Mouse (Mus musculus) midbrain, postnatal 0 days (tissue): ENCODE data around the gene Cnga3. TPM values are rescaled to one million over a fixed set of nuclear protein-coding genes. Genes with fewer than 3 reads are reported as not detected.
A peak's percentile ranks its signal among the peaks of the same experiment; 100 is the strongest.

ENCODE experiments used
- ATAC-seq: fragments of 200-750 bp; cut with Nextera tagmentation; 2 replicates; pipeline ENCODE4 v1.8.0; 2017; ENCODE audit warnings: moderate number of reproducible peaks, mild to moderate bottlenecking, moderate TSS enrichment, moderate library complexity; ENCODE audit not compliant: low FRiP score
- DNase-seq: peaks from one replicate; pipeline ENCODE4 v3.0.0-alpha.2; 2015; ENCODE audit warnings: low spot score
- H3K27ac ChIP-seq: fragments of 300-500 bp; sonication (generic); 2 replicates; pipeline ENCODE4 v1.5.1; 2014; ENCODE audit warnings: low read depth, mild to moderate bottlenecking, low read length, mixed read lengths
- H3K27me3 ChIP-seq: fragments of 300-500 bp; sonication (generic); 2 replicates; pipeline ENCODE4 v1.6.1; 2014; ENCODE audit warnings: low read length, control low read depth, mixed read lengths; ENCODE audit not compliant: insufficient read depth
- H3K36me3 ChIP-seq: fragments of 300-500 bp; sonication (generic); 2 replicates; pipeline ENCODE4 v1.6.1; 2014; ENCODE audit warnings: low read length, control low read depth, mixed read lengths; ENCODE audit not compliant: insufficient read depth
- H3K4me1 ChIP-seq: fragments of 300-500 bp; sonication (generic); 2 replicates; pipeline ENCODE4 v1.6.1; 2014; ENCODE audit warnings: mild to moderate bottlenecking, control low read depth, antibody characterized with exemption, low read length, mixed read lengths; ENCODE audit not compliant: insufficient read depth
- H3K4me2 ChIP-seq: fragments of 300-500 bp; sonication (generic); 2 replicates; pipeline ENCODE4 v1.6.1; 2014; ENCODE audit warnings: low read depth, mild to moderate bottlenecking, low read length, mixed read lengths; ENCODE audit not compliant: poor library complexity, severe bottlenecking
- H3K4me3 ChIP-seq: fragments of 300-500 bp; sonication (generic); 2 replicates; pipeline ENCODE4 v1.5.1; 2014; ENCODE audit warnings: low read depth, mild to moderate bottlenecking, low read length, moderate library complexity
- H3K9ac ChIP-seq: fragments of 300-500 bp; sonication (generic); replicated peaks from 2 replicates; pipeline ENCODE4 v1.6.1; 2014; ENCODE audit warnings: mild to moderate bottlenecking, low read length, moderate library complexity, mixed read lengths; ENCODE audit not compliant: poor library complexity, severe bottlenecking
- H3K9me3 ChIP-seq: fragments of 300-500 bp; sonication (generic); 2 replicates; pipeline ENCODE4 v1.6.1; 2016; ENCODE audit warnings: low read length, control low read depth
- CTCF ChIP-seq: IDR thresholded peaks from 2 replicates; pipeline ENCODE4 v1.5.1; 2016; ENCODE audit warnings: antibody characterized with exemption, mild to moderate bottlenecking
- WGBS: fragments of 180-500 bp; shearing (Covaris S2); extraction: QIAGEN DNeasy Blood & Tissue Kit; methylation state at CpG from one replicate; pipeline ENCODE4 v1.1.7; 2014; 5-methylcytosine and 5-hydroxymethylcytosine counted together
- polyA plus RNA-seq: library from polyadenylated mRNA; unstranded; fragments of >200 nt; fragmentation: Nextera tagmentation; extraction: Ambion mirVana; gene quantifications from 2 replicates; pipeline ENCODE4 v1.2.1, GENCODE M21; 2015
- total RNA-seq: library from RNA; depleted of rRNA; stranded (reverse); fragments of >200 nt; gene quantifications from 2 replicates; pipeline ENCODE4 v1.2.3, GENCODE M21; 2014; rRNA removed

Gene Cnga3
- total RNA-seq (0.71 and 0.90 TPM in 2 replicates), polyA plus RNA-seq (0.42 and 0.62 TPM in 2 replicates)

- no peak for TF ChIP-seq CTCF
- DNase-seq = peak; percentile 26
- 47% methylated on average over 1 of the region's 1 CpGs for WGBS
- no peak for ATAC-seq
- Histone ChIP-seq H3K4me2 (no peak within 1 kb of the TSS), H3K36me3 (no peaks in the 10 kb centered on the region), H3K27ac (no peak within 1 kb of the TSS), H3K4me3 (no peak within 1 kb of the TSS), H3K9me3 (no peaks in the 10 kb centered on the region), H3K9ac (no peak within 1 kb of the TSS), H3K27me3 (no peaks in the 10 kb centered on the region), H3K4me1 (peaks cover 2% of the 10 kb centered on the region; the same call in 1 of the 2 replicates)
Measured at GRCm38 (mm10) chr1:37214144-37214543, at the start of gene Cnga3. TSS of gene Cnga3 (plus strand) at chr1:37214434.

- H3K27ac ChIP-seq = no peak overlapping the region
- H3K36me3 ChIP-seq = no peaks in the 10 kb centered on the region
- H3K9ac ChIP-seq = no peak overlapping the region
- no peaks in the 10 kb centered on the region for H3K9me3 ChIP-seq
- TF ChIP-seq CTCF = no peak
- H3K27me3 ChIP-seq = no peaks in the 10 kb centered on the region
- no peak overlapping the region for H3K4me3 ChIP-seq
- H3K4me2 ChIP-seq = no peak overlapping the region
- no peaks in the 10 kb centered on the region for H3K4me1 ChIP-seq
- 46% methylated on average over 6 of the region's 6 CpGs for WGBS
- DNase-seq = no peak
- no peak for ATAC-seq
Measured at GRCm38 (mm10) chr1:37166066-37166465, 48.2 kb upstream of the Cnga3 start.

- Histone ChIP-seq H3K4me1 (no peaks in the 10 kb centered on the region), H3K4me2 (no peak overlapping the region), H3K9me3 (no peaks in the 10 kb centered on the region), H3K4me3 (no peak overlapping the region), H3K27ac (no peak overlapping the region), H3K27me3 (no peaks in the 10 kb centered on the region), H3K9ac (no peak overlapping the region), H3K36me3 (no peaks in the 10 kb centered on the region)
- TF ChIP-seq CTCF = no peak
- ATAC-seq (no peak), DNase-seq (no peak)
- WGBS = 65% methylated on average over 7 of the region's 7 CpGs
Measured at GRCm38 (mm10) chr1:37167918-37168317, 46.3 kb upstream of the Cnga3 start.

GRCm38 (mm10) chr1:37177874-37178273 lies 36.4 kb upstream of the Cnga3 start:
- no peak for ATAC-seq

GRCm38 (mm10) chr1:37179852-37180251 lies 34.4 kb upstream of the Cnga3 start:
- no peak for TF ChIP-seq CTCF
- Histone ChIP-seq H3K36me3 (no peaks in the 10 kb centered on the region), H3K4me1 (no peaks in the 10 kb centered on the region), H3K4me3 (no peak overlapping the region), H3K9me3 (no peaks in the 10 kb centered on the region), H3K9ac (no peak overlapping the region), H3K4me2 (no peak overlapping the region), H3K27me3 (no peaks in the 10 kb centered on the region), H3K27ac (no peak overlapping the region)
- 58% methylated on average over 5 of the region's 5 CpGs for WGBS
- ATAC-seq (no peak), DNase-seq (no peak)

More at GRCm38 (mm10) chr1:37177874-37178273, 36.4 kb upstream of the Cnga3 start:
- no peak overlapping the region for H3K4me3 ChIP-seq
- no peaks in the 10 kb centered on the region for H3K27me3 ChIP-seq
- no peaks in the 10 kb centered on the region for H3K9me3 ChIP-seq
- no peak overlapping the region for H3K9ac ChIP-seq
- H3K4me2 ChIP-seq = no peak overlapping the region
- H3K36me3 ChIP-seq = no peaks in the 10 kb centered on the region
- no peak overlapping the region for H3K27ac ChIP-seq
- H3K4me1 ChIP-seq = no peaks in the 10 kb centered on the region
- WGBS = 87% methylated on average over 2 of the region's 2 CpGs
- DNase-seq = peak; percentile 30
- TF ChIP-seq CTCF = peak; percentile 60

- Histone ChIP-seq H3K4me2 (no peak overlapping the region), H3K4me3 (no peak overlapping the region), H3K4me1 (peaks cover 2% of the 10 kb centered on the region; the same call in 1 of the 2 replicates), H3K27me3 (no peaks in the 10 kb centered on the region; the same call in 1 of the 2 replicates), H3K9me3 (no peaks in the 10 kb centered on the region), H3K9ac (no peak overlapping the region), H3K36me3 (no peaks in the 10 kb centered on the region), H3K27ac (no peak overlapping the region)
- no peak for TF ChIP-seq CTCF
- no peak for DNase-seq
- no peak for ATAC-seq
- WGBS = 58% methylated on average over 6 of the region's 6 CpGs
Measured at GRCm38 (mm10) chr1:37187050-37187449, 27.2 kb upstream of the Cnga3 start.
